Mouse (Mus musculus) heart, postnatal 36 days (tissue): ENCODE measurements at regions not wholly inside any gene's neighbourhood (a gene's known extent, or its start where the extent isn't known, plus 50 kb on each side); places are given as distances from the start of the nearest gene placed in this dataset.

Experiments
- DNase-seq, 2 experiments: peaks; one replicate each; pipeline ENCODE4 v3.0.0; 2021 to 2022
- intact Hi-C: fragments of 180-260 bp; cut with DNase I; formaldehyde crosslinking; loops from one replicate; pipeline ENCODE4 v1.15.1; 2025

DNA sequence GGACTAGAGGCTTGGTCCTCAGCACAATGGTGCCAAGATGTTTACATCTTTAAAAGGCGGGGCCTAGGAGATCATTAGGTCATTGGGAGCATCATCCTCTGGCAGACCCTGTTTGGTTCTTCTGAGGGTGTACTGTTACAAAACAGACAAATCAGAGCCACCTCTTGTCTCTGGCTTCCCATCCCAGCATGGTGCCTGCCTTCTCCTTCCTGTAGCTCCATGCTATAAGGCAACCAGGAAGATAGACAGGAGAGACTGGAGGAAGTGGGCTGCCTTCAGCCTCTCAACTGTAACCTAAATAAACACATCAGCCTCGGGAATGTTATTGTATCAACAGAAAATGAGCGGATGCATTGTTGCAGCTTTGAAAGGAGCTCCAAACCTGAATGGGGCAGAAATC, 529.8 kb upstream of the Gm765 start:
- intact Hi-C loops, result no loop called here
- DNase-seq, result no peak

GRCm38 (mm10) chr6:98869772-98870171, 527.2 kb upstream of the Gm765 start:
- DNase-seq, result no peak
- intact Hi-C loops, result no loop called here

GRCm38 (mm10) chr6:98864306-98864705, 521.8 kb upstream of the Gm765 start:
- intact Hi-C loops, result no loop called here
- DNase-seq, result no peak

DNA sequence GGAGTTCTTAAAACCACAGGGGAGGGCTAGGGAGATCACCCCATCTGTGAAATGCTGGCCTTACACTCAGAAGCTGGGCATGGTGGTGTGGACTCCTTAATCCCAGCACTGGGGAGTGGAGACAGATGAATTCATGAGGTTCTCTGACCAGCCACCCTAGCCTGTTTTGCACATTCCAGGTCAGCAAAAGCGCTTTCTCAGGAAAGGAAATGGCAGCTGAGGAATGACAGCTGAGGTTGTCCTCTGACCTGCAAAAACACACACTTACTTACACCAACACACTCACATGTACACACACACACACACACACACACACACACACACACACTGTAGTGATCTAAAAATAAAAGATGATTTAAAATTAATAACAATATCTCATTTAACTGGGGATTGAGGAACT, 513.4 kb upstream of the Gm765 start:
- DNase-seq, result no peak
- intact Hi-C loops, result no loop called here

DNA sequence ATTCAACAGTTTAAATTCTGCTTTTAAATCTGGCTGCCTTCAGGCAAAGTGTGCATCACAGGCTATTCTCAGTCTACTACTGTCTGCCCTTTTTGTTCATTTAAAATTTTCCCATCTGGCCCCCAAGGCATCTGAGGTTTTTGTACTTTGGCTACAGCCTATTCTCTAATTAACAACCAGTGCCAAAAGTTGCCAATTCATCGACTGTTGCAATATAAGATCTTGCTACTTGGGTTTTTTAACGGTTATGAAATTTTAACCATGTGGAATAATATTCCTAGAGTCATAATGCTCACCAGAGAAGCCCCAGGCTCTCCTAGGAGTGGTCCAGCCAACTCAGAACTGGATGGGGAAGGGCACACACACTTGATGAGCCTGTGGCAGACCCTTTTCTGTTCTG, 508.4 kb upstream of the Gm765 start:
- DNase-seq, result no peak
- intact Hi-C loops, result no loop called here

GRCm38 (mm10) chr6:98848835-98849234, 506.3 kb upstream of the Gm765 start:
- intact Hi-C loops, result no loop called here
- DNase-seq, result no peak

DNA sequence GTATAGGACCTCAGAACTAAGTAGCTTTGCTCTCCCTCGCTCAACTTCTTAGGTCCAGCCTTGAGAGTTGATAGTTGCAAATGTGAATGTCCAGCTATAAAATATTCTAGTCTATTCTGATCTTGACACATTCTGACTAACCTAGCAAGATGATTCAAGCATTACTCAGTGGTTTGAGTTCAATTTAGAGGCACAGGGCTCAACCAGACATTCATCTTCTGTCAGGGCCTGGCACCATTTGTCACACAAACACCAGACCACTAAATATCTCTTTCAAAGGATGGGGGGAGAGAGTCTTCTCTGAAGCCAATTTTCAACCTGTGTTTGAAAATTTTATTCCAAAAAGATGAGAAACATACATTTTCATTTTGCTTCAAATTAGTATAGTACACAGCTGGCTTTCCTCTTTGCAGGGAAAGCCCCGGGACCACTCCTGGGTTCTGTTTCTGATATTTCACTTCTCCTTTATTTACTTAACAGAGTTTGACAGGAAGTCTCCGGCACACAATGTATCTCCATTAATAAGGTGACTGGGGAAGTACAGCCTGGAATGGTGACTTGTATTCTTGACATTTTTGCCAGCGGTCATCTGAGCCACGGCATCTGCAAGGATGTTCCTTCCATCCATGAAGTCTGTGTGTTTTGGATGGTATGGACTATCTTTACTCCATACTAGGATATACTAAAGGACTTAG, 503.6 kb upstream of the Gm765 start:
- intact Hi-C loops, result no loop called here
- DNase-seq, result no peak

GRCm38 (mm10) chr6:98843598-98843997, 501.0 kb upstream of the Gm765 start:
- DNase-seq, result peak; percentile 10
- intact Hi-C loops, result no loop called here

DNA sequence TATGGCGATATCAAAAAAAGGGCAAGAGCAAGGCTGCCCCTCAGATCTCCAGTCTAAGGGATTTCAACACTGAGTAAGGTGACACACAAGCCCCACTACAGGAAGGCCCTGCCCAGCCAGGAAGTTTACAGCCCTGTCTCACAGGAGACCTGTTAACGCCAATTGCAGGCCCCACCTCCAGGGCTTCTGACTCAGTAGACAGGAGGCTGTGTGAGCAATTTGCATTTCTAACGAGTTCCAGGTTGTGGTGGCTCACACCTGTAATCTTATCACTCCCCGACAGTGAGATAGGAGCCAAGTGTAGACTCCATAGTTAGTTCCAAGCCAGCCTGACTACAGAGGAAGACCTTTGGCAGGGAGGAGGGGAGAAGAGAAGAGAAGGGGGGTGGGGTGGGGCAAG, 500.4 kb upstream of the Gm765 start:
- DNase-seq, result no peak
- intact Hi-C loops, result no loop called here

GRCm38 (mm10) chr6:98833922-98834321, 491.4 kb upstream of the Gm765 start:
- intact Hi-C loops, result no loop called here
- no peak for DNase-seq

DNA sequence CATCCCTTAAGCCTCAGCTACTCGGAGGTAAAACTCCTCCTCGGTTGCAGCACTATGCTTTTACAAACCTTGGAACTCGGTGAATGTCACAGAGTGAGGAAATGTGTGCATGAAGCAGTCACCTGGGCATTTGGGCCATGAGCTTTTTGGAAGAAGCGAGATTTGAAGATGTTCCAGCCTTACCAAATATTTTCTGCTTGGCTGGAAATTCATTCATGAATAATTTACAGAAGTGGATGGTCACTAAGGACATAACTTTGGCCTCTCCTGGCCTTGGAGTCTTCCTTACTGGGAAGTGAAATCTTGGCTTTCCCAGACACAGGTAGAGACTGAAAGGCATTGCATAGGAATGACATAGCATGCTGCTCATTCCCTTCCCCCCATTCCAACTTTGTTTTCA, 487.6 kb upstream of the Gm765 start:
- intact Hi-C loops, result no loop called here
- DNase-seq, result no peak

- intact Hi-C loops, result no loop called here
- no peak for DNase-seq
Observed at GRCm38 (mm10) chr6:98808046-98808445, 465.5 kb upstream of the Gm765 start.

DNA sequence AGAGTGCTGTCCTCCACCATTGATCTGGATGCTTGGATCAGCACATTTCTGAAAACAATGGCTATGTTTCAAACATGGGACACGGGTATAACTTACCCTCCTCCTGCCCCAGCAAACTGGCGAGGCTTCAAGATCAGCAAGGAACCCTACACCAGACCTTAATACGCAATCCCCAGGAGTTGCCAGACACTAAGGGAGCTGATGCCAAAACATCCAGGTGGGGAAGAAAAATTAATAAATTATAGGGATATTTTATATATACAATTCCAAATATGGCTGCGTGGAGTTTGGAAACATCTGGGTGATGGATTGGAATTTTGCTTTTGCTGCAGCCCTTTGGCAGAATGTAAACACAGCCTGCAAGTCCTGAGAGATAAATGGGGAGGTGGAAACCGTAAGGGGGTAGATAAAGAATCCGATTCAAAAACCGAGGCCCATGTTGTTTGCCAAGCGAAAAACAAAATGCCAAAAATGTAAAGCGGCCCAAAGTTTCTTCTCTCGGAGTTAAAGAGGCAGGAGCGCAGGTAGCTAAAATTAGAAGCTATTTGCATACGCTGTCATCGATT, 460.9 kb upstream of the Gm765 start:
- DNase-seq, result no peak
- intact Hi-C loops, result no loop called here

GRCm38 (mm10) chr6:98801061-98801460, 458.5 kb upstream of the Gm765 start:
- DNase-seq, result no peak
- intact Hi-C loops, result no loop called here

DNA sequence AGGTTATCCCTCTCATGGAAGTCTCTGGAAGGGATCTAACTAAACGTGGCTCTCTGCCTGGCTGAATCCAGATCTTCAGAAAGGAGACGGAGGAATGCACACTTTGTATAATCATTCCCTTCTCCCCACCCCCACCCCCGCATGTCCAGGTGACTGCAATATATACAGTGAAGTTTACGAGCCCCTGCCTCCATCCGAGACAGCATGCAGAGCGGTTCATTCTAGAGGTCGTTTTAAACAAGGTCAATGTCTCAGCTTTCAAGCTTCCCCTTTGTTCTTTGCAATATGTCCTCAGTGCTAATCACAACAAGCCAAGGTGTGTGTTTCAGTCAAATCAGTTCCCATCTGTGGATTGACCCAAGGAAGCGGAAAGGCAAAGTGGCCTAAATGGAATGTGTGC, 457.5 kb upstream of the Gm765 start:
- no peak for DNase-seq
- intact Hi-C loops, result no loop called here

- intact Hi-C loops, result no loop called here
- no peak for DNase-seq
Observed at GRCm38 (mm10) chr6:98797778-98798177, 455.2 kb upstream of the Gm765 start.

DNA sequence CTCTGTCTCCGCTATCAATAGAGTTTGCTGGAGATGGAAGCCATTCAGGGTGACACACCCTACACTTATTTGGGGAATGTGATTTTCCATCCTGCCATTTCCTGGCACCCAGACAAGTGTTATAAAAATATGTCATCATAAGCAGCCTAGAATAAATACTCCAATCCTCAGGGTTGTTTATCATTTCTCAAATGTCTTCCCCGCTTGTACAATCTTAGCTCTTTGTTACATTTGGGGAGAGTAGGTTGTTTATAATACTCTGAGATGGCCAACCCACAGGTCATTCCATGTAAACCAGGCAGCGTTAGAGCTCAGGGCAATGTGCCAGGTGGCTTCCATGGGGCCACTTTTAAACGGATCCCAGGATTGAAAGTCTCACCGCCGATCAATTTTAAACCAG, 454.8 kb upstream of the Gm765 start:
- no peak for DNase-seq
- intact Hi-C loops, result no loop called here

GRCm38 (mm10) chr6:98796666-98797065, 454.1 kb upstream of the Gm765 start:
- DNase-seq, result no peak
- intact Hi-C loops, result no loop called here

GRCm38 (mm10) chr6:98787422-98787821, 444.9 kb upstream of the Gm765 start:
- intact Hi-C loops, result no loop called here
- DNase-seq, result no peak

GRCm38 (mm10) chr6:98782074-98782473, 439.5 kb upstream of the Gm765 start:
- intact Hi-C loops, result no loop called here
- no peak for DNase-seq

- intact Hi-C loops, result no loop called here
- no peak for DNase-seq
Observed at GRCm38 (mm10) chr6:98775780-98776179, 433.2 kb upstream of the Gm765 start.

DNA sequence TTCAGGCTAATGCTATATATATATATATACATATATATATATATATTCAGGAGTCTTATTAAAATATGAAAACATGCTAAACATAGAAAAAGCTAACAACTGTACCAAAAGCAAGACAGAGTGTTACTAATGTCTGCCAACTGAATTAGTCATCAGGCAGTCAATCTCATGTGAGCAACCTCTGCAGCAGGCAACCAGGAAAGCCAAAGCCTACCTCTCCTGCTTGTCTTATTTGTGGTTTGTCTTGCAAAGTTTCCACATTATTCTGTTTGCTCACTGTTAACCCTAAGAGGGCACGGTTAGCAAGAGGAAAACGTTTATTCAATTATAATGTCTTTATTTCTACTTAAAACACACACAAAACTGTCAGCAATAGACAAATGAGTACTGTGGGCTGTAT, 427.4 kb upstream of the Gm765 start:
- intact Hi-C loops, result no loop called here
- DNase-seq, result no peak

DNA sequence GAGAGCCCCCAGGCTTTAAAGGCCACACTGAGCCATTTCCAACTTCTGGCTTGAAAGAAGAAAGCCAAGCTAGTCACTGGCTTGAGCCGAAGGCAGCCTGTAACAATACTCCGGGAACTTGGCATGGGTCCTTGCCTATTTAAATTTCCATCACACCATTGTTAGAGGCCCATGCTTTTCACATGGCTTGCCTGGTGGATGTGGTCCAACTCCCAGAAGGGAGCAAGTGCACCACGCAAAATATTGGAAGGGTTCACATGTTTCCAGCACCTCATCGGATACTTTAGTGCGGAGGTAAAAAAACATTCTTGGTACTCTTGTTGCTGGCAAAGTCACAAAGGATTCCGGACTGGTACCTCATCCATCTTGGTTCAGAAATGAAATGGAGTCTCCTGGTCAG, 426.8 kb upstream of the Gm765 start:
- no peak for DNase-seq
- intact Hi-C loops, result no loop called here
